Mouse (Mus musculus): ENCODE results near the gene Mysm1.

Mysm1 gene

DNA sequence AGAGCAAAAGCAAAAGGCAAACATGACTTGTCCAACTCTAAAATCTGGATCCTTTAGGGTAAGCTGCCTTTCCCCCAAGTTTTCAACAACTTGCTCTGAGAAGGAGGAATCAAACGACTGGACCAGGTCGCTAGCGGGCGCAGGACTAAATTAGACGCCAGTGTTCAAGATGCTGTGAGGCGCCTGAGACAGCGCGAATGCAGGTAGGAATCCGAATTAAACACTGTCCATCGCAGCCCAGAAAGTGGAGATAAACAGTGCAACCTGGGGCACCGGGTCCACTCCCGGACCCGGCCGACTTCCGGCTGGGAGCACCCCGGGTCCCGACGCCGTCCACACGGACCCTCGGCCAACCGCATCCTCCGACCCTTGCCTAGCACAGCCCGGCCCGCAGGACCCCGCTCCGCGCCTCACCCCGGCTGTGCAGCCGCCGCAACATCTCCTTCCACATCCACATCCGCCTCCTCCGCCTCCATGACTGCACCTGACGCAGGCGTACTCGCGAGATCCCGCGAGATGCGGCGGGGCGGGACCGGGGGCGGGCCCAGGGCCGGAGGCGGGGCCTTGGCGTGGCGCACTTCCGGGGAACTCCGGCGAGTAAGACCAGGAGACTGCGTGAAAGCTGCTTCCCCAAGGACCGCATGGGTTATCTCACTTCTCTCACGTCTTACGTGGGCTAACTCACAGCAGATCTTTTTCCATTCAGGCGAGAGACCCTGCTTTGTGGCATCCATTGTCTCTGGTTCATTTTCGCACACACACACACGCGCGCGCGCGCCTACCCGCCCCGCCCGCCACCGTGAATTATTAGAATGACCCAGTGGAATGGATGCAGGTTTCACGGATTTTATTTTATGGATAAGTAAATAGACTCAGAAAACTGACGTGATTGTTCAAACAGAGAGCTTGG is at the start of gene Mysm1:
Gene Mysm1, minus strand, starts transcription at position 511 of the 910 bp plus-strand sequence.
- peak; percentile 89 to 94 for DNase-seq

DNA sequence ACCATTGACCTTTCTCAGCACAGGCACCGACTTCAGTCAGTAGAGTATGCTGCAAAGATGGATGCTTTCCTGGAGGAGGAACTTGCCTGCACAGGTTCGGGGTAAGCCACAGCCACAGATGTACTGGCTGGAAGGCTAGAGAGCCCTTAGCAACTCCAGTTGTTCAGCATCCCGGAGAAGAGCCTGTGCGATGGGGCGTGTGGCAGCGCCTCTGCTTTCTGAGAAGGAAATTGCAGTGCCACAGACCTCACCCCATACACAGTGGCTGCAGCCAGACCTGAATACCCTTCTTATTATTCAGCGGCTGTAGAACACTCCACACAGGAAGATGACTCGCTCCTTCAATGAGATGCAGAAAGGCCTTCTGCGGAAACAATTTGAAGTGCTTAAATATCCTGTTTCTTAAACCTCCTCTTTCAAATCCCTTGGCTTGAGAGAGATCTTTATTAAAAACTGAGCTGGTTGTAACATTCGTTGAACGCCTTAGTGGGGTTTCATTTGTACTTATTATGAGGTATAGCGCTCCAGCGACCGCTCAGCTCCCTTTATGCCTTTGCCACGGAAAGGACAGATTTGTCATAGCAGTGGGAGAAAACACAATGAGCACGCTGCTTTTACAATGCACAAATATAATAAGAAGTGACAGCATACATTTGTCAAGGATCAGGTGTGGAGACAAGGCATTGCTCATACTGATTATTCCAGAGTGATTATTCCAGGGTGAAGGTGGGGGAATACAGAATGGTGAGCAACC is 47.1 kb upstream of the Mysm1 start:
- DNase-seq, result no peak

- DNase-seq, result no peak
Measured at GRCm38 (mm10) chr4:95023350-95023953, 44.6 kb upstream of the Mysm1 start.

GRCm38 (mm10) chr4:95021649-95022637 is 43.0 kb upstream of the Mysm1 start:
- no peak for DNase-seq

- DNase-seq, result no peak
Measured at GRCm38 (mm10) chr4:95020201-95020600, 41.3 kb upstream of the Mysm1 start.

DNA sequence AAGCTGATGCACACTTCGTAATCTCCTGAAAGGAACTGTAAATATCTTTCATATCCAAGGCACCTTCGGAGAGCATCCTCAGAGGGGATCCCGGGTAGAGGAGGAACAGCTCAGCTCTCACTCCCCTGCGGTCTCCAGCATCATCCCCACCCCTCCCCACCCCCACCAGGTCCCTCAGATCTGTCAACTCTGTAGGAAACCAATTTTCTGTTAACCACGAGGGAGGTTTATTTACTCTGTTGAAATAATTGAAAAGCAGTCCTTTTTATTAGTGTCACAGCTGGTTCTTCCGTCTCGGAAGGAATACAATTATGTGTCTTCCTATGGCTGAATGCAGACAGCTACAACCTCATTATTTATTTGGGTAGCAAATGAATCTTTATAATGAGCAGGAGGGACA is 39.3 kb upstream of the Mysm1 start:
- no peak for DNase-seq

DNA sequence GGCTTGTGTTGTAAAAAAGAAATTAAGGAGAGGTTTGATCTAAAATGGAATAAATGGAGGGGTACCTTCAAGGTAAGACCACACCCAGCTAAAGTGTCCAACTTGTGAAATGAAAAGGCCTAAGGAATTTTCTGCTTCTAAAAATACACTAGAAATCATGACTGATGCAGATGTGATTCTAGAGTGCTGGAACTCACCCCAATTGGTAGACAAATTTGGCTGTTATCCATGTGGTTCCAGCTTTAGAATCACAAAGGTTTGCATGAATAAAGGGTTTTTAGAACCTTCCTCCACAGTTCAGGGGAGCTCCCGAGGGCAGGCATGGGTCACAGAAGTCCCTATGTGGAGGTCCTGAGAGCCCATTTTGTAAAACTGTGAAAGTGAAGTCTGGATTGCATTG is 33.8 kb upstream of the Mysm1 start:
- no peak for DNase-seq

GRCm38 (mm10) chr4:95012256-95012655 is 33.4 kb upstream of the Mysm1 start:
- no peak for DNase-seq

- DNase-seq, result peak; percentile 74 to 80
Measured at GRCm38 (mm10) chr4:95008175-95009057, 29.5 kb upstream of the Mysm1 start.

GRCm38 (mm10) chr4:95007759-95008158 is 28.9 kb upstream of the Mysm1 start:
- no peak for DNase-seq

GRCm38 (mm10) chr4:95005251-95005830 is 26.4 kb upstream of the Mysm1 start:
- DNase-seq, result no peak

GRCm38 (mm10) chr4:95001043-95001775 is 22.3 kb upstream of the Mysm1 start:
- DNase-seq, result no peak

- DNase-seq, result no peak
Measured at GRCm38 (mm10) chr4:95000147-95000546, 21.2 kb upstream of the Mysm1 start.

GRCm38 (mm10) chr4:94999249-94999648 is 20.3 kb upstream of the Mysm1 start:
- no peak for DNase-seq

DNA sequence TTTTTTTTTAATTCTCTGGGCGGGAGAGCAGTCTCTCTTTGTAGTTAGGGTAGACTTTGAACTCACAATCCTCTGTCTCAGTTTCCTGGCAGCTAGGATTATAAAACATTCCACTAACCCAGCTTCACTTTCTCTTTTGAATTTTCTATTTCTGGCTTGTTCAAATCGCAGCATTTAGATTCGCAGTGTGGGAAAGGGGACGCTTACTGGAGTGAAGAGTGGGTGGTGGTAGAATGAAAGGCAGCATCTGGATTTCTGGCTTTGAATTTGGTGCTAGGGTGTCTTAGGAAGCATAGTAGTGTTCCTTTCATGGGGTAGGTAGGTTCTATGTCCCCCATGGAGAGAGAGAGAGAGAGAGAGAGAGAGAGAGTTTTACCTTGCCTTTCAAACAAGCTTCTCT is 17.0 kb upstream of the Mysm1 start:
- DNase-seq, result no peak

GRCm38 (mm10) chr4:94990204-94990603 is 11.3 kb upstream of the Mysm1 start:
- DNase-seq, result no peak

GRCm38 (mm10) chr4:94987725-94988124 is 8.8 kb upstream of the Mysm1 start:
- no peak for DNase-seq

- no peak for DNase-seq
Measured at GRCm38 (mm10) chr4:94979500-94979915, 608 bp upstream of the Mysm1 start.

DNA sequence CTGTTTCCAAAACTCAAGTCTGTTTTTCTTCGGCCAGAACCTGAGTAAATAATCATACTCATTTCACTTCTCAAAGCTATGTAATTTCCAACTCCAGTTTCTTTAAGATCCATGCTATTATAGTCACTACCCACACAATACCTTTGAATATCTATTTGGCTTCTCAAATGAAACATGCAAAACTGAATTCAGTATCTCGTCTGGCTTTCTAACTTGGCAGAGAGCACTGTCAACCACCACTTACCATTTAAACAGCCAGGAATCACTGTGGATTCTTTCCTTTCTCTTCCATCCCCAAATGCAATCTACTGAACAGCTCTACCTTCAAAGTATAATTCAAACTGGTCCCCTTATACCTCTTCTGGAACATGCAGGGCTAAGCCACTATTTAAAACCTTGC is 5.6 kb downstream of the Mysm1 start:
- no peak for DNase-seq

- no peak for DNase-seq
Measured at GRCm38 (mm10) chr4:94952773-94953172, 26.1 kb downstream of the Mysm1 start.
